Mouse (Mus musculus) frontal cortex, postnatal 14 days (tissue): ENCODE measurements around the gene Sh3kbp1.

Source experiments
- DNase-seq, 2 experiments: peaks; one replicate each; pipeline ENCODE4 v3.0.0; 2022; ENCODE audit warnings: low spot score in 2 of 2

The Sh3kbp1 gene

GRCm38 (mm10) chrX:159835239-159835638 is 208.2 kb downstream of the Sh3kbp1 start:
- DNase-seq, result no peak

GRCm38 (mm10) chrX:159837379-159837778 is 210.3 kb downstream of the Sh3kbp1 start:
- DNase-seq, result no peak

GRCm38 (mm10) chrX:159839786-159840185 is 212.7 kb downstream of the Sh3kbp1 start:
- no peak for DNase-seq

GRCm38 (mm10) chrX:159840225-159840624 is 213.2 kb downstream of the Sh3kbp1 start:
- DNase-seq, result no peak

- no peak for DNase-seq
Observed at GRCm38 (mm10) chrX:159850722-159851121, 223.7 kb downstream of the Sh3kbp1 start.

GRCm38 (mm10) chrX:159856866-159857265 is 229.8 kb downstream of the Sh3kbp1 start:
- DNase-seq, result no peak

- DNase-seq, result no peak
Observed at GRCm38 (mm10) chrX:159858126-159858525, 231.1 kb downstream of the Sh3kbp1 start.

- no peak for DNase-seq
Observed at GRCm38 (mm10) chrX:159860841-159861530, 233.9 kb downstream of the Sh3kbp1 start.

GRCm38 (mm10) chrX:159867660-159868059 is 240.6 kb downstream of the Sh3kbp1 start:
- DNase-seq, result no peak

- DNase-seq, result no peak
Observed at GRCm38 (mm10) chrX:159872521-159872920, 245.4 kb downstream of the Sh3kbp1 start.

GRCm38 (mm10) chrX:159877770-159878169 is 250.7 kb downstream of the Sh3kbp1 start:
- DNase-seq, result no peak

GRCm38 (mm10) chrX:159879455-159879854 is 252.4 kb downstream of the Sh3kbp1 start:
- no peak for DNase-seq

- DNase-seq, result no peak
Observed at GRCm38 (mm10) chrX:159881576-159881975, 254.5 kb downstream of the Sh3kbp1 start.

- DNase-seq, result no peak
Observed at GRCm38 (mm10) chrX:159896536-159896935, 269.5 kb downstream of the Sh3kbp1 start.

- no peak for DNase-seq
Observed at GRCm38 (mm10) chrX:159898110-159898509, 271.0 kb downstream of the Sh3kbp1 start.

- DNase-seq, result no peak
Observed at GRCm38 (mm10) chrX:159899121-159899520, 272.0 kb downstream of the Sh3kbp1 start.

GRCm38 (mm10) chrX:159903421-159903820 is 276.3 kb downstream of the Sh3kbp1 start:
- DNase-seq, result no peak

- no peak for DNase-seq
Observed at GRCm38 (mm10) chrX:159907703-159908102, 280.6 kb downstream of the Sh3kbp1 start.

GRCm38 (mm10) chrX:159909446-159910277 is 282.6 kb downstream of the Sh3kbp1 start:
- no peak for DNase-seq

GRCm38 (mm10) chrX:159910600-159910999 is 283.5 kb downstream of the Sh3kbp1 start:
- no peak for DNase-seq

GRCm38 (mm10) chrX:159911613-159912012 is 284.5 kb downstream of the Sh3kbp1 start:
- DNase-seq, result no peak

GRCm38 (mm10) chrX:159912061-159912460 is 285.0 kb downstream of the Sh3kbp1 start:
- no peak for DNase-seq

- no peak for DNase-seq
Observed at GRCm38 (mm10) chrX:159913489-159913888, 286.4 kb downstream of the Sh3kbp1 start.
